Mouse (Mus musculus): ENCODE data around the gene Zbtb16.

GRCm38 (mm10) chr9:48734725-48735465 is 101.1 kb downstream of the Zbtb16 start:
- TF ChIP-seq CTCF (conservative IDR thresholded peaks at IDR 0.05; ENCODE audit: insufficient read depth, insufficient read length, low read depth, low read length) (no peak), POLR2A (IDR thresholded peaks at IDR 0.05; ENCODE audit: low read depth, low read length) (no peak)

Measured in kidney, adult 2 months (tissue).